Mouse (Mus musculus) liver, embryonic 15.5 days (tissue): ENCODE measurements at regions not wholly inside any gene's neighbourhood (a gene's known extent, or its start where the extent isn't known, plus 50 kb on each side); places are given as distances from the start of the nearest gene placed in this dataset.
"Not testable (repeated sequence)": the region's sequence is repeated elsewhere in the genome, so short reads cannot be mapped to it uniquely, and the experiment has no call there.

Experiments
- ATAC-seq: fragments of 200-750 bp; cut with Nextera tagmentation; 2 replicates; pipeline ENCODE4 v1.8.0; 2017; ENCODE audit warnings: moderate number of reproducible peaks, mild to moderate bottlenecking, moderate library complexity; ENCODE audit not compliant: insufficient read depth
- H3K27ac ChIP-seq: fragments of 300-500 bp; sonication (generic); replicated peaks from 2 replicates; pipeline ENCODE4 v1.5.1; 2015; ENCODE audit warnings: mild to moderate bottlenecking, inconsistent platforms
- H3K27me3 ChIP-seq: fragments of 300-500 bp; sonication (generic); 2 replicates; pipeline ENCODE4 v1.6.1; 2015; ENCODE audit warnings: mild to moderate bottlenecking, inconsistent platforms
- H3K36me3 ChIP-seq: fragments of 300-500 bp; sonication (generic); replicated peaks from 2 replicates; pipeline ENCODE4 v1.6.1; 2015; ENCODE audit warnings: moderate library complexity, mild to moderate bottlenecking, inconsistent platforms
- H3K4me1 ChIP-seq: fragments of 300-500 bp; sonication (generic); replicated peaks from 2 replicates; pipeline ENCODE4 v1.6.1; 2015; ENCODE audit warnings: inconsistent platforms
- H3K4me2 ChIP-seq: fragments of 300-500 bp; sonication (generic); 2 replicates; pipeline ENCODE4 v1.6.1; 2015; ENCODE audit warnings: moderate library complexity, mild to moderate bottlenecking, inconsistent platforms
- H3K4me3 ChIP-seq: fragments of 300-500 bp; sonication (generic); replicated peaks from 2 replicates; pipeline ENCODE4 v1.5.1; 2015; ENCODE audit warnings: mild to moderate bottlenecking, inconsistent platforms
- H3K9ac ChIP-seq: fragments of 300-500 bp; sonication (generic); 2 replicates; pipeline ENCODE4 v1.6.1; 2015; ENCODE audit warnings: moderate library complexity, mild to moderate bottlenecking, inconsistent platforms
- H3K9me3 ChIP-seq: fragments of 300-500 bp; sonication (generic); replicated peaks from 2 replicates; pipeline ENCODE4 v1.6.1; 2016; ENCODE audit warnings: inconsistent platforms
- WGBS: fragments of 180-500 bp; shearing (Covaris S2); methylation state at CpG from one replicate; pipeline ENCODE4 v1.1.7; 2015; ENCODE audit warnings: mixed read lengths; ENCODE audit not compliant: insufficient replicate concordance; 5-methylcytosine and 5-hydroxymethylcytosine counted together

DNA sequence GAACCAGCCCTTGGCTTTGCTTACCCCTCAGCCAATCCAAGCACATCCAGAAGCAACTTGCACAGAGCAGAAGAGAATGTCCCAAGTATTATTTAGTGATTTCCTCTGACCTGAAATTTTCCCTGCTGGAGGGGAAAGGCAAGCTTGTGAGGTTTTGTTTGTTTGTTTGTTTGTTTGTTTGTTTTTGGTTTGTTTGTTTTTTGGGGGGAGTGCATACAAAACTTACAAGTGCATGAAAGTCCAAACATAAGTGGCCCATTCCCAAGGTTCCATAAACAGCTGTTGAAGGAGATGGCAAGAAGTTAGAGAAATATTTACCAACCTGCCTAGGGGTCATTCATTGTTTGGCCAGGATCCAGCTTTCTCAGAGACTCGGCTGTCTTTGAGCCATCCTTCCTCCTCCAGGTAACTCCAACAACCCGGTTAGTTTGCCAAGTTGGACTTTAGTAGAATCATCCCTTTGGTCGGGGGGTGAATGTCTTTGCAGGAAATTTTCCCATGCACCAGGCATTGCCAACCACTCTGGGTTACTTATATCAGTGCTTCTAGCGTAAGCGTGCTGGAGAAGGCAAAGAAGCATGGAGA, 175.3 kb downstream of the Ifng start:
- Histone ChIP-seq H3K9me3 (no peaks in the 10 kb centered on the region), H3K27me3 (no peaks in the 10 kb centered on the region; the same call in 1 of the 2 replicates), H3K9ac (no peak overlapping the region), H3K36me3 (no peaks in the 10 kb centered on the region), H3K4me1 (no peaks in the 10 kb centered on the region), H3K27ac (no peak overlapping the region), H3K4me3 (no peak overlapping the region), H3K4me2 (no peak overlapping the region)
- ATAC-seq = no peak
- WGBS = 78% methylated on average over 5 of the region's 5 CpGs

DNA sequence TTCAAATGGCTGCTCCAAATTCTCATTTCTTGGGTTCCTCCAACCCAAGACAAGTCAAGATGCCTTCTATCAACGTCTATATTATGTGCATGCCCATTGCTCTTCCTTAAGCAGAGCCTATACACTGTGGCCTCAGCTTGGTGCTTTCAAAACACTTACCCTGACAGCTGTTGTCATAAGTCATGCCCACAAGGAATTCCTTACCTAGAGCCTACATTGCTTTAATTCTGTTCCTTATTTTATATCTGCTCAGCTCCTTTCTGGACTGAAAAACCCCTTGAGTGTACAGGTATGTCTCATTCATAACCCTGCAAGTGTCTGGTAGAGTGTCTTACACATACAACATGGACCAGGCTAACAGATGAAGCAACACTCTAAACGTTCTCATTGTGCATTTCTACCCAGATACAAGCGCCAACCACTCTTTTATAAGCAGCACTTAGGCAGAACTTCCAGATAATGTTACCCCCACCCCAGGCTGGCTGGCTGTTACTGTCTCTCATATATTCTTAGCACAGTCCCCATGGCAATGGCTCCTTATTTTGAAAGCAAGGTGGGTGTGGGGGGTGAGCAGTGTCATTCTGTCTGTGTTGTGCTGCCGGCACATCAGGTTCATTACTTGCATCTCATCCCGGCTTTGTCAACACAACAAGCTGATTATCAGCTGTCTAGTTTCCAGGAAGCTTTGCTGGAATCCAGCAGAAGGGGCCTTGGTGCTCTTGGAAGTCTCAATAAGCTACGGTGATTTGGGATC, 176.6 kb downstream of the Ifng start:
- Histone ChIP-seq H3K36me3 (no peaks in the 10 kb centered on the region), H3K4me2 (no peak overlapping the region), H3K27me3 (no peaks in the 10 kb centered on the region; the same call in 1 of the 2 replicates), H3K4me1 (no peaks in the 10 kb centered on the region), H3K4me3 (no peak overlapping the region), H3K9ac (no peak overlapping the region), H3K9me3 (no peaks in the 10 kb centered on the region), H3K27ac (no peak overlapping the region)
- WGBS = 72% methylated on average over 6 of the region's 6 CpGs
- ATAC-seq = no peak

DNA sequence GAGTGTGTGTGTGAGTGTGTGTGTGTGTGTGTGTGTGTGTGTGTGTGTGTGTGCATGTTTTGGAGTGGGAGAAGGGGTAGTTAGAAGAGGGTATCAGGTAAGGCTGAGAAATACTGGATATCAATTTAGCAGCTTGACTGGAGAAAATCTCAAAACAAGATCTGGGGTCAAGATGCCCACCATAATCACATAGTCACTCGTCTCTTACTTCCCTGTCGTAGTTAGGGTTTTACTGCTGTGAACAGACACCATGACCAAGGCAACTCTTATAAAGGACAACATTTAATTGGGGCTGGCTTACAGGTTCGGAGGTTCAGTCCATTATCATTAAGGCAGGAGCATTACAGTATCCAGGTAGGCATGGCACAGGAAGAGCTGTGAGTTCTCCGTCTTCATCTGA, 177.4 kb downstream of the Ifng start:
- 72% methylated on average over 4 of the region's 4 CpGs for WGBS
- not testable (repeated sequence) for H3K4me3 ChIP-seq, H3K27ac ChIP-seq, H3K4me1 ChIP-seq, H3K36me3 ChIP-seq, H3K4me2 ChIP-seq, H3K9me3 ChIP-seq, H3K9ac ChIP-seq, H3K27me3 ChIP-seq, ATAC-seq

GRCm38 (mm10) chr10:118618766-118619600, 178.1 kb downstream of the Ifng start:
- Histone ChIP-seq H3K9ac (no peak overlapping the region), H3K27ac (no peak overlapping the region), H3K27me3 (no peaks in the 10 kb centered on the region; the same call in 1 of the 2 replicates), H3K9me3 (no peaks in the 10 kb centered on the region), H3K4me3 (no peak overlapping the region), H3K36me3 (no peaks in the 10 kb centered on the region), H3K4me2 (no peak overlapping the region), H3K4me1 (no peaks in the 10 kb centered on the region)
- WGBS = 73% methylated on average over 10 of the region's 10 CpGs
- ATAC-seq = no peak

- no peak overlapping the region for H3K9ac ChIP-seq
- H3K4me1 ChIP-seq = no peaks in the 10 kb centered on the region
- no peak overlapping the region for H3K27ac ChIP-seq
- no peaks in the 10 kb centered on the region for H3K9me3 ChIP-seq
- H3K4me2 ChIP-seq = no peak overlapping the region
- WGBS = 68% methylated on average over 1 of the region's 1 CpGs
- H3K4me3 ChIP-seq = no peak overlapping the region
- no peaks in the 10 kb centered on the region for H3K36me3 ChIP-seq
- H3K27me3 ChIP-seq = no peaks in the 10 kb centered on the region; the same call in 1 of the 2 replicates
- no peak for ATAC-seq
These were observed 178.8 kb downstream of the Ifng start for GRCm38 (mm10) chr10:118619601-118620000.

GRCm38 (mm10) chr10:118620611-118621010, 179.8 kb downstream of the Ifng start:
- Histone ChIP-seq H3K36me3 (no peaks in the 10 kb centered on the region), H3K9ac (no peak overlapping the region), H3K4me3 (no peak overlapping the region), H3K4me1 (no peaks in the 10 kb centered on the region), H3K27me3 (no peaks in the 10 kb centered on the region; the same call in 1 of the 2 replicates), H3K9me3 (no peaks in the 10 kb centered on the region), H3K4me2 (no peak overlapping the region), H3K27ac (no peak overlapping the region)
- ATAC-seq = no peak

GRCm38 (mm10) chr10:118621546-118621945, 180.7 kb downstream of the Ifng start:
- 66% methylated on average over 4 of the region's 4 CpGs for WGBS
- no peaks in the 10 kb centered on the region for H3K36me3 ChIP-seq
- ATAC-seq = no peak

GRCm38 (mm10) chr10:118622131-118622530, 181.3 kb downstream of the Ifng start:
- no peak overlapping the region for H3K4me3 ChIP-seq
- no peak overlapping the region for H3K4me2 ChIP-seq
- WGBS = 60% methylated on average over 6 of the region's 6 CpGs
- no peak overlapping the region for H3K9ac ChIP-seq
- H3K27ac ChIP-seq = no peak overlapping the region
- no peaks in the 10 kb centered on the region for H3K9me3 ChIP-seq
- ATAC-seq = no peak
- no peaks in the 10 kb centered on the region for H3K4me1 ChIP-seq
- no peaks in the 10 kb centered on the region for H3K36me3 ChIP-seq
- no peaks in the 10 kb centered on the region; the same call in 1 of the 2 replicates for H3K27me3 ChIP-seq

More at GRCm38 (mm10) chr10:118621546-118621945, 180.7 kb downstream of the Ifng start:
- H3K9ac ChIP-seq = no peak overlapping the region
- no peak overlapping the region for H3K27ac ChIP-seq
- H3K9me3 ChIP-seq = no peaks in the 10 kb centered on the region
- H3K4me2 ChIP-seq = no peak overlapping the region
- no peaks in the 10 kb centered on the region for H3K4me1 ChIP-seq
- no peak overlapping the region for H3K4me3 ChIP-seq
- H3K27me3 ChIP-seq = no peaks in the 10 kb centered on the region; the same call in 1 of the 2 replicates

GRCm38 (mm10) chr10:118622916-118623315, 182.1 kb downstream of the Ifng start:
- no peaks in the 10 kb centered on the region for H3K4me1 ChIP-seq
- H3K9ac ChIP-seq = no peak overlapping the region
- H3K4me3 ChIP-seq = no peak overlapping the region
- no peaks in the 10 kb centered on the region for H3K9me3 ChIP-seq
- H3K27ac ChIP-seq = no peak overlapping the region
- no peak overlapping the region for H3K4me2 ChIP-seq
- ATAC-seq = no peak
- no peaks in the 10 kb centered on the region; the same call in 1 of the 2 replicates for H3K27me3 ChIP-seq
- WGBS = 87% methylated on average over 2 of the region's 2 CpGs
- no peaks in the 10 kb centered on the region for H3K36me3 ChIP-seq

DNA sequence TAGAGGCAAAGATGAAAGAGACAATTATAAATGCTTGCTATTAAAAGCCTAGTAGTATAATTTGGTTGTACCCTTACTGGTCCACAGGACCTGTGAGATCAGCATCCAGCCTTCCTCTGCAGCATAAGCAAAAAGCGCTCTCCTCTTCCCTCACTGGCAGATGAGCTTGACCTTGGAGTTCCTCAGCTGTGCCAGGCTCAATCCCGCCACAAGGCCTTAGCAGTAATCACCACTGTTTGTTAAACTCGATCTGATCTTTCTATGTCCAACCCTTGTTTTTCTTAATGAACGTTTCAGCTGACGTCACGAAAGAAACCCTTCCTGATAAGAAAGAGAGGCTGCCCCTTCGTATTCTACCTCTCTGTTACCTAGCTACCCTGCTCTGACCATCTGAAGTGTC, 183.5 kb downstream of the Ifng start:
- H3K27me3 ChIP-seq = no peaks in the 10 kb centered on the region; the same call in 1 of the 2 replicates
- H3K4me3 ChIP-seq = no peak overlapping the region
- H3K27ac ChIP-seq = no peak overlapping the region
- no peaks in the 10 kb centered on the region for H3K4me1 ChIP-seq
- no peaks in the 10 kb centered on the region for H3K9me3 ChIP-seq
- 57% methylated on average over 7 of the region's 7 CpGs for WGBS
- no peak overlapping the region for H3K4me2 ChIP-seq
- no peak for ATAC-seq
- no peak overlapping the region for H3K9ac ChIP-seq
- no peaks in the 10 kb centered on the region for H3K36me3 ChIP-seq

DNA sequence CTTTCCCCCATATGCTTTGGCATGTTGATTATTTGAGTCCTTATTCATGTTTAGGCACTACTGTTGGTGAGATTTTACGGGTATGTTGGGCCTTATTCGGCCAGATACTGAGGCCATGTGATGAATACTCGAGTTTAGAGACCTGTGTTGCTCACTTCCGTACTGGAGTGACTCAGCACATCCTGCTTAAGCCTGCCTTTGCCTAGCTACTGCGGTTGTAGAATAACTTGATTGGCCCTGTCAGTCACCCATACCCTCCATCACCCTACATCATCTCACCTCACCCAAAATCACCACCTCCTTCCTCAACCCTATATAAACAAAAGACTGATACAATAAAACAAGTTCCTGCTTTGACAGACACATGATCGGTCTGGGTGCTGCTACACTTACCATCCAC, 187.2 kb downstream of the Ifng start:
- no peak overlapping the region for H3K9ac ChIP-seq
- no peak overlapping the region for H3K27ac ChIP-seq
- WGBS = 58% methylated on average over 6 of the region's 6 CpGs
- H3K27me3 ChIP-seq = no peaks in the 10 kb centered on the region
- peaks cover 7% of the 10 kb centered on the region for H3K4me1 ChIP-seq
- H3K36me3 ChIP-seq = no peaks in the 10 kb centered on the region
- ATAC-seq = no peak
- H3K4me3 ChIP-seq = no peak overlapping the region
- H3K9me3 ChIP-seq = no peaks in the 10 kb centered on the region
- no peak overlapping the region for H3K4me2 ChIP-seq
